Mouse (Mus musculus) MEL (cell line): Measurements from ENCODE around the gene Gm26602. TPM values are rescaled to one million over a fixed set of nuclear protein-coding genes. Genes with fewer than 3 reads are reported as not detected.

Source experiments
- DNase-seq: peaks from one replicate; pipeline ENCODE4 v3.0.0; 2011; ENCODE audit warnings: low read depth, low spot score
- H3K27ac ChIP-seq: 2 replicates; pipeline ENCODE4 v1.5.1; 2012; ENCODE audit warnings: low read depth, mild to moderate bottlenecking, control low read depth, low read length, moderate library complexity; ENCODE audit not compliant: control insufficient read depth
- H3K27me3 ChIP-seq, 2 experiments: fragments of 150-350 bp in 1 of 2; sonication (generic) in 1 of 2; 2 replicates each; pipeline ENCODE4 v1.6.1; 2012; ENCODE audit warnings: low read length in 2 of 2, mild to moderate bottlenecking in 2 of 2, improper control_type of control experiment in 1 of 2, moderate library complexity in 1 of 2; ENCODE audit not compliant: insufficient read depth in 2 of 2, control insufficient read depth in 1 of 2
- H3K36me3 ChIP-seq, 2 experiments: 2 replicates each; pipeline ENCODE4 v1.6.1; 2012 to 2014; ENCODE audit warnings: low read length in 2 of 2, improper control_type of control experiment in 1 of 2, inconsistent platforms in 1 of 2, mild to moderate bottlenecking in 1 of 2; ENCODE audit not compliant: insufficient read depth in 2 of 2, control insufficient read depth in 1 of 2
- H3K4me1 ChIP-seq, 2 experiments: fragments of 150-350 bp in 1 of 2; sonication (generic) in 1 of 2; 2 replicates each; pipeline ENCODE4 v1.6.1; 2012; ENCODE audit warnings: low read length in 2 of 2, improper control_type of control experiment in 1 of 2, mild to moderate bottlenecking in 1 of 2; ENCODE audit not compliant: insufficient read depth in 2 of 2, control insufficient read depth in 1 of 2
- H3K4me3 ChIP-seq, 2 experiments: fragments of 150-350 bp in 1 of 2; sonication (generic) in 1 of 2; 2 replicates each; pipeline ENCODE4 v1.5.1; 2012; ENCODE audit warnings: low read depth in 2 of 2, low read length in 2 of 2, mild to moderate bottlenecking in 2 of 2, moderate library complexity in 2 of 2, control low read depth in 1 of 2, improper control_type of control experiment in 1 of 2; ENCODE audit not compliant: control insufficient read depth in 1 of 2, insufficient read depth in 1 of 2
- H3K79me2 ChIP-seq: 2 replicates; pipeline ENCODE4 v1.6.1; 2012; ENCODE audit warnings: mild to moderate bottlenecking, low read length, moderate library complexity; ENCODE audit not compliant: control insufficient read depth, poor library complexity, insufficient read depth
- H3K9ac ChIP-seq: 2 replicates; pipeline ENCODE4 v1.6.1; 2012; ENCODE audit warnings: low read depth, mild to moderate bottlenecking, control low read depth, low read length, moderate library complexity; ENCODE audit not compliant: control insufficient read depth, poor library complexity, severe bottlenecking
- H3K9me3 ChIP-seq: fragments of 150-350 bp; sonication (generic); replicated peaks from 2 replicates; pipeline ENCODE4 v1.6.1; 2012; ENCODE audit warnings: mild to moderate bottlenecking, low read length, improper control_type of control experiment, moderate library complexity; ENCODE audit not compliant: insufficient read depth
- CHD1 ChIP-seq: IDR thresholded peaks from 2 replicates; pipeline ENCODE4 v1.6.1; 2012; ENCODE audit warnings: low read depth, mild to moderate bottlenecking, inconsistent platforms, low read length, improper control_type of control experiment
- CHD2 ChIP-seq: IDR thresholded peaks from 2 replicates; pipeline ENCODE4 v1.6.1; 2011; ENCODE audit warnings: low read length, improper control_type of control experiment
- CTCF ChIP-seq, 3 experiments: IDR thresholded peaks in 2 of 3; conservative IDR thresholded peaks in 1 of 3; 2 replicates each; pipeline ENCODE4 v1.5.1; 2011 to 2012; ENCODE audit warnings: low read length in 3 of 3, low read depth in 2 of 3, mild to moderate bottlenecking in 2 of 3, improper control_type of control experiment in 1 of 3, inconsistent platforms in 1 of 3, mixed read lengths in 1 of 3, moderate library complexity in 1 of 3; ENCODE audit not compliant: control insufficient read depth in 1 of 3, insufficient read depth in 1 of 3, poor library complexity in 1 of 3, severe bottlenecking in 1 of 3
- E2F4 ChIP-seq: IDR thresholded peaks from 2 replicates; pipeline ENCODE4 v1.6.1; 2011; ENCODE audit warnings: low read depth, low read length, improper control_type of control experiment, borderline replicate concordance
- ELF1 ChIP-seq: IDR thresholded peaks from 2 replicates; pipeline ENCODE4 v1.6.1; 2014; ENCODE audit warnings: low read depth, mild to moderate bottlenecking, inconsistent platforms, low read length, improper control_type of control experiment, moderate library complexity
- ETS1 ChIP-seq: IDR thresholded peaks from 2 replicates; pipeline ENCODE4 v1.6.1; 2012; ENCODE audit warnings: low read depth, mild to moderate bottlenecking, inconsistent platforms, low read length, improper control_type of control experiment, moderate library complexity
- GABPA ChIP-seq: IDR thresholded peaks from 2 replicates; pipeline ENCODE4 v1.6.1; 2012; ENCODE audit warnings: low read depth, mild to moderate bottlenecking, inconsistent platforms, low read length, improper control_type of control experiment, moderate library complexity
- GATA1 ChIP-seq: IDR thresholded peaks from 2 replicates; pipeline ENCODE4 v1.6.1; 2011; ENCODE audit warnings: low read depth, low read length, improper control_type of control experiment
- HCFC1 ChIP-seq: IDR thresholded peaks from 2 replicates; pipeline ENCODE4 v1.6.1; 2012; ENCODE audit warnings: low read depth, mild to moderate bottlenecking, inconsistent platforms, low read length, improper control_type of control experiment, moderate library complexity
- JUND ChIP-seq: IDR thresholded peaks from 2 replicates; pipeline ENCODE4 v1.6.1; 2011; ENCODE audit warnings: low read depth, mild to moderate bottlenecking, improper control_type of control experiment, low read length
- KAT2A ChIP-seq: conservative IDR thresholded peaks from 2 replicates; pipeline ENCODE4 v1.6.1; 2012; ENCODE audit warnings: low read depth, low read length, improper control_type of control experiment, inconsistent platforms
- MAFK ChIP-seq: IDR thresholded peaks from 2 replicates; pipeline ENCODE4 v1.6.1; 2011; ENCODE audit warnings: low read depth, mild to moderate bottlenecking, low read length, improper control_type of control experiment, borderline replicate concordance
- MAZ ChIP-seq: IDR thresholded peaks from 2 replicates; pipeline ENCODE4 v1.6.1; 2012; ENCODE audit warnings: low read depth, mild to moderate bottlenecking, inconsistent platforms, low read length, improper control_type of control experiment
- MEF2A ChIP-seq: IDR thresholded peaks from 2 replicates; pipeline ENCODE4 v1.6.1; 2014; ENCODE audit warnings: low read depth, mild to moderate bottlenecking, inconsistent platforms, low read length, improper control_type of control experiment; ENCODE audit not compliant: poor library complexity, insufficient replicate concordance, severe bottlenecking; ENCODE audit errors: extremely low read depth
- MXI1 ChIP-seq: IDR thresholded peaks from 2 replicates; pipeline ENCODE4 v1.6.1; 2011; ENCODE audit warnings: mild to moderate bottlenecking, low read depth, low read length, improper control_type of control experiment
- MYB ChIP-seq: IDR thresholded peaks from 2 replicates; pipeline ENCODE4 v1.6.1; 2011; ENCODE audit warnings: mild to moderate bottlenecking, low read depth, low read length, improper control_type of control experiment
- MYC ChIP-seq: IDR thresholded peaks from 2 replicates; pipeline ENCODE4 v1.6.1; 2011; ENCODE audit warnings: low read depth, mild to moderate bottlenecking, low read length, improper control_type of control experiment, moderate library complexity
- NELFE ChIP-seq: IDR thresholded peaks from 2 replicates; pipeline ENCODE4 v1.6.1; 2011; ENCODE audit warnings: low read depth, low read length, improper control_type of control experiment
- NRF1 ChIP-seq: IDR thresholded peaks from 2 replicates; pipeline ENCODE4 v1.6.1; 2014; ENCODE audit warnings: low read depth, mild to moderate bottlenecking, inconsistent platforms, low read length, improper control_type of control experiment, moderate library complexity; ENCODE audit not compliant: poor library complexity, insufficient read depth, severe bottlenecking
- POLR2AphosphoS2 ChIP-seq: IDR thresholded peaks from 2 replicates; pipeline ENCODE4 v1.6.1; 2011; ENCODE audit warnings: low read length, improper control_type of control experiment
- RAD21 ChIP-seq: IDR thresholded peaks from 2 replicates; pipeline ENCODE4 v1.6.1; 2011; ENCODE audit warnings: mild to moderate bottlenecking, low read depth, low read length, improper control_type of control experiment
- RCOR1 ChIP-seq: IDR thresholded peaks from 2 replicates; pipeline ENCODE4 v1.6.1; 2012; ENCODE audit warnings: low read depth, mild to moderate bottlenecking, inconsistent platforms, low read length, improper control_type of control experiment
- SIN3A ChIP-seq: IDR thresholded peaks from 2 replicates; pipeline ENCODE4 v1.6.1; 2012; ENCODE audit warnings: low read length, improper control_type of control experiment, inconsistent platforms
- SMC3 ChIP-seq: IDR thresholded peaks from 2 replicates; pipeline ENCODE4 v1.6.1; 2011; ENCODE audit warnings: low read depth, low read length, improper control_type of control experiment
- TAL1 ChIP-seq: IDR thresholded peaks from 2 replicates; pipeline ENCODE4 v1.6.1; 2012; ENCODE audit warnings: mild to moderate bottlenecking, inconsistent platforms, low read length, moderate library complexity, mixed read lengths
- TBP ChIP-seq: IDR thresholded peaks from 2 replicates; pipeline ENCODE4 v1.8.0; 2011; ENCODE audit warnings: low read depth, low read length, improper control_type of control experiment
- TCF12 ChIP-seq: IDR thresholded peaks from 2 replicates; pipeline ENCODE4 v1.6.1; 2014; ENCODE audit warnings: low read depth, mild to moderate bottlenecking, inconsistent platforms, low read length, improper control_type of control experiment, moderate library complexity
- USF1 ChIP-seq: IDR thresholded peaks from 2 replicates; pipeline ENCODE4 v1.6.1; 2014; ENCODE audit warnings: low read depth, mild to moderate bottlenecking, inconsistent platforms, low read length, improper control_type of control experiment, moderate library complexity
- USF2 ChIP-seq, 2 experiments: IDR thresholded peaks; 2 replicates each; pipeline ENCODE4 v1.6.1; 2011 to 2012; ENCODE audit warnings: improper control_type of control experiment in 2 of 2, low read length in 2 of 2, borderline replicate concordance in 1 of 2, inconsistent platforms in 1 of 2, low read depth in 1 of 2, mild to moderate bottlenecking in 1 of 2; ENCODE audit not compliant: insufficient read depth in 1 of 2
- ZNF384 ChIP-seq: IDR thresholded peaks from 2 replicates; pipeline ENCODE4 v1.6.1; 2012; ENCODE audit warnings: low read depth, mild to moderate bottlenecking, inconsistent platforms, low read length, improper control_type of control experiment
- polyA plus RNA-seq, 2 experiments: library from polyadenylated mRNA; stranded (reverse) in 1 of 2; unstranded in 1 of 2; fragments of >175 nt in 1 of 2; fragments of >200 nt in 1 of 2; gene quantifications; 2 replicates each; pipeline versions ENCODE4 v1.2.1 to v1.2.4; 2012; ENCODE audit warnings: low replicate concordance in 2 of 2, low read depth in 1 of 2; ENCODE audit not compliant: insufficient read length in 2 of 2, insufficient read depth in 1 of 2, missing spikeins in 1 of 2
- total RNA-seq: library from RNA; depleted of rRNA; stranded (reverse); fragments of 300-350 nt; gene quantifications from 2 replicates; pipeline ENCODE4 v1.2.3, GENCODE M21; 2012

The Gm26602 gene
- total and polyA plus RNA-seq, 3 experiments = 4.5 to 10.2 TPM; not detected in 1

GRCm38 (mm10) chr10:79925785-79926490 lies 15.3 kb downstream of the Gm26602 start (continued):
- TF ChIP-seq MXI1 (peak; percentile 52; the same call in 1 of the 2 replicates), HCFC1 (no peak), MAZ (0 out of 2 replicates have a peak, but pooled peaks have one; percentile 3), MAFK (no peak), TBP (no peak), SIN3A (no peak), CTCF (IDR thresholded peaks at IDR 0.05 in 2 of 3, conservative IDR thresholded peaks at IDR 0.05 in 1 of 3; ENCODE audit: control insufficient read depth in 1 of 3, insufficient read depth in 1 of 3, low read depth in 2 of 3, low read length in 3 of 3, poor library complexity in 1 of 3, severe bottlenecking in 1 of 3) (no peak), CHD2 (no peak), TAL1 (no peak), POLR2AphosphoS2 (0 out of 2 replicates have a peak, but pooled peaks have one; percentile 27), MYC (no peak), ELF1 (0 out of 2 replicates have a peak, but pooled peaks have one; percentile 4)

- H3K27me3 ChIP-seq = no peaks in the 10 kb centered on the region
- H3K9me3 ChIP-seq = no peaks in the 10 kb centered on the region
- peak within 1 kb of the TSS; percentile 76 for H3K27ac ChIP-seq
- H3K36me3 ChIP-seq = no peaks in the 10 kb centered on the region; a peak in 1 of 4 replicates
- peak within 1 kb of the TSS; percentile 79 to 90 for H3K4me3 ChIP-seq
- H3K9ac ChIP-seq = peak within 1 kb of the TSS; percentile 93
- peaks cover 0 to 6% of the 10 kb centered on the region in 2 experiments; a peak in 1 of 4 replicates for H3K4me1 ChIP-seq
- peaks cover 9% of the 10 kb centered on the region for H3K79me2 ChIP-seq
- DNase-seq = peak; percentile 97
- TF ChIP-seq ZNF384 (no peak), TBP (peak; percentile 76), MYB (no peak), CTCF (IDR thresholded peaks at IDR 0.05 in 2 of 3, conservative IDR thresholded peaks at IDR 0.05 in 1 of 3; ENCODE audit: control insufficient read depth in 1 of 3, insufficient read depth in 1 of 3, low read depth in 2 of 3, low read length in 3 of 3, poor library complexity in 1 of 3, severe bottlenecking in 1 of 3) (no peak), GABPA (no peak), JUND (no peak), NELFE (peak; percentile 15), E2F4 (peak; percentile 61; the same call in 1 of the 2 replicates), RCOR1 (no peak), HCFC1 (peak; percentile 86), MXI1 (peak; percentile 53), USF2 (IDR thresholded peaks at IDR 0.05; ENCODE audit: borderline replicate concordance in 1 of 2, insufficient read depth in 1 of 2, low read depth in 1 of 2, low read length in 2 of 2) (no peak), ETS1 (peak; percentile 55; the same call in 1 of the 2 replicates), MYC (0 out of 2 replicates have a peak, but pooled peaks have one; percentile 20), NRF1 (peak; percentile 60), TCF12 (no peak; the same call in 1 of the 2 replicates), GATA1 (no peak), POLR2AphosphoS2 (peak; percentile 45; the same call in 1 of the 2 replicates), MEF2A (no peak), USF1 (peak; percentile 56), RAD21 (no peak), KAT2A (no peak), SMC3 (0 out of 2 replicates have a peak, but pooled peaks have one; percentile 0), CHD1 (0 out of 2 replicates have a peak, but pooled peaks have one; percentile 3)
Observed at GRCm38 (mm10) chr10:79926491-79927323, 16.1 kb downstream of the Gm26602 start, which contains the start of gene Arid3a. Gene Arid3a (plus strand): TSS chr10:79927043.
